Mouse (Mus musculus) MEL (cell line): ENCODE data around the gene Nup160. TPM values are rescaled to one million over a fixed set of nuclear protein-coding genes. Genes with fewer than 3 reads are reported as not detected.
A peak's percentile ranks its signal among the peaks of the same experiment; 100 is the strongest.

Source experiments
- DNase-seq: peaks from one replicate; pipeline ENCODE4 v3.0.0; 2011; ENCODE audit warnings: low read depth, low spot score
- H3K27ac ChIP-seq: 2 replicates; pipeline ENCODE4 v1.5.1; 2012; ENCODE audit warnings: low read depth, mild to moderate bottlenecking, control low read depth, low read length, moderate library complexity; ENCODE audit not compliant: control insufficient read depth
- H3K27me3 ChIP-seq, 2 experiments: fragments of 150-350 bp in 1 of 2; sonication (generic) in 1 of 2; 2 replicates each; pipeline ENCODE4 v1.6.1; 2012; ENCODE audit warnings: low read length in 2 of 2, mild to moderate bottlenecking in 2 of 2, improper control_type of control experiment in 1 of 2, moderate library complexity in 1 of 2; ENCODE audit not compliant: insufficient read depth in 2 of 2, control insufficient read depth in 1 of 2
- H3K36me3 ChIP-seq, 2 experiments: 2 replicates each; pipeline ENCODE4 v1.6.1; 2012 to 2014; ENCODE audit warnings: low read length in 2 of 2, improper control_type of control experiment in 1 of 2, inconsistent platforms in 1 of 2, mild to moderate bottlenecking in 1 of 2; ENCODE audit not compliant: insufficient read depth in 2 of 2, control insufficient read depth in 1 of 2
- H3K4me1 ChIP-seq, 2 experiments: fragments of 150-350 bp in 1 of 2; sonication (generic) in 1 of 2; 2 replicates each; pipeline ENCODE4 v1.6.1; 2012; ENCODE audit warnings: low read length in 2 of 2, improper control_type of control experiment in 1 of 2, mild to moderate bottlenecking in 1 of 2; ENCODE audit not compliant: insufficient read depth in 2 of 2, control insufficient read depth in 1 of 2
- H3K4me3 ChIP-seq, 2 experiments: fragments of 150-350 bp in 1 of 2; sonication (generic) in 1 of 2; 2 replicates each; pipeline ENCODE4 v1.5.1; 2012; ENCODE audit warnings: low read depth in 2 of 2, low read length in 2 of 2, mild to moderate bottlenecking in 2 of 2, moderate library complexity in 2 of 2, control low read depth in 1 of 2, improper control_type of control experiment in 1 of 2; ENCODE audit not compliant: control insufficient read depth in 1 of 2, insufficient read depth in 1 of 2
- H3K79me2 ChIP-seq: 2 replicates; pipeline ENCODE4 v1.6.1; 2012; ENCODE audit warnings: mild to moderate bottlenecking, low read length, moderate library complexity; ENCODE audit not compliant: control insufficient read depth, poor library complexity, insufficient read depth
- H3K9ac ChIP-seq: 2 replicates; pipeline ENCODE4 v1.6.1; 2012; ENCODE audit warnings: low read depth, mild to moderate bottlenecking, control low read depth, low read length, moderate library complexity; ENCODE audit not compliant: control insufficient read depth, poor library complexity, severe bottlenecking
- H3K9me3 ChIP-seq: fragments of 150-350 bp; sonication (generic); replicated peaks from 2 replicates; pipeline ENCODE4 v1.6.1; 2012; ENCODE audit warnings: mild to moderate bottlenecking, low read length, improper control_type of control experiment, moderate library complexity; ENCODE audit not compliant: insufficient read depth
- ELF1 ChIP-seq: IDR thresholded peaks from 2 replicates; pipeline ENCODE4 v1.6.1; 2014; ENCODE audit warnings: low read depth, mild to moderate bottlenecking, inconsistent platforms, low read length, improper control_type of control experiment, moderate library complexity
- GABPA ChIP-seq: IDR thresholded peaks from 2 replicates; pipeline ENCODE4 v1.6.1; 2012; ENCODE audit warnings: low read depth, mild to moderate bottlenecking, inconsistent platforms, low read length, improper control_type of control experiment, moderate library complexity
- HCFC1 ChIP-seq: IDR thresholded peaks from 2 replicates; pipeline ENCODE4 v1.6.1; 2012; ENCODE audit warnings: low read depth, mild to moderate bottlenecking, inconsistent platforms, low read length, improper control_type of control experiment, moderate library complexity
- MYB ChIP-seq: IDR thresholded peaks from 2 replicates; pipeline ENCODE4 v1.6.1; 2011; ENCODE audit warnings: mild to moderate bottlenecking, low read depth, low read length, improper control_type of control experiment
- NELFE ChIP-seq: IDR thresholded peaks from 2 replicates; pipeline ENCODE4 v1.6.1; 2011; ENCODE audit warnings: low read depth, low read length, improper control_type of control experiment
- POLR2AphosphoS5 ChIP-seq: IDR thresholded peaks from 2 replicates; pipeline ENCODE4 v1.6.1; 2012; ENCODE audit warnings: low read depth, borderline replicate concordance, mild to moderate bottlenecking, inconsistent platforms, low read length, moderate library complexity, mixed read lengths
- RCOR1 ChIP-seq: IDR thresholded peaks from 2 replicates; pipeline ENCODE4 v1.6.1; 2012; ENCODE audit warnings: low read depth, mild to moderate bottlenecking, inconsistent platforms, low read length, improper control_type of control experiment
- TAL1 ChIP-seq: IDR thresholded peaks from 2 replicates; pipeline ENCODE4 v1.6.1; 2012; ENCODE audit warnings: mild to moderate bottlenecking, inconsistent platforms, low read length, moderate library complexity, mixed read lengths
- USF1 ChIP-seq: IDR thresholded peaks from 2 replicates; pipeline ENCODE4 v1.6.1; 2014; ENCODE audit warnings: low read depth, mild to moderate bottlenecking, inconsistent platforms, low read length, improper control_type of control experiment, moderate library complexity
- polyA plus RNA-seq, 2 experiments: library from polyadenylated mRNA; stranded (reverse) in 1 of 2; unstranded in 1 of 2; fragments of >175 nt in 1 of 2; fragments of >200 nt in 1 of 2; gene quantifications; 2 replicates each; pipeline versions ENCODE4 v1.2.1 to v1.2.4; 2012; ENCODE audit warnings: low replicate concordance in 2 of 2, low read depth in 1 of 2; ENCODE audit not compliant: insufficient read length in 2 of 2, insufficient read depth in 1 of 2, missing spikeins in 1 of 2
- total RNA-seq: library from RNA; depleted of rRNA; stranded (reverse); fragments of 300-350 nt; gene quantifications from 2 replicates; pipeline ENCODE4 v1.2.3, GENCODE M21; 2012

Nup160 gene
- total and polyA plus RNA-seq, 3 experiments, result 43.8 to 91.4 (median 63.8) TPM

DNA sequence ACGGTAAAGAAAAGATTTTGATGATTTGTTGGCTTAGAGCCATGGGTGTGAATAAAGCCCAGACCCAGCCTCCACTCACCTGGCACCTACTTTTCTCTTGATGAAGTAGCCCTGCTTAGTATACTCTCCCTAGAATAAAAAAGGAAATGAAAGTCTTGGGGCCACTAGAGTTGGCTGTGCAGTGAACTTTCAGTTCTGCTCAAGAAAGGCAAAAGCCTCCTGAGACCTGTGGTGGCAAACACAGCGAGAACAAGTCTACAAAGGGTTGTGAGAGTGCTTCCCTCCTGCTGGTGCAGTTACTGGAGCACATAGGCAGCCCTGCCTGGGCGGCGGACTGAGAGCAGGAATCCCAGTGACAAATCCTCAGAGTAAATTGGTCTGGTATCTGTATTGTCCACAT, 27.1 kb upstream of the Nup160 start:
- H3K79me2 ChIP-seq, result no peaks in the 10 kb centered on the region
- H3K27ac ChIP-seq, result no peak overlapping the region
- H3K27me3 ChIP-seq, result no peaks in the 10 kb centered on the region
- no peaks in the 10 kb centered on the region for H3K9me3 ChIP-seq
- H3K36me3 ChIP-seq, result no peaks in the 10 kb centered on the region; a peak in 1 of 4 replicates
- no peak for DNase-seq
- no peak overlapping the region for H3K4me3 ChIP-seq
- TF ChIP-seq RCOR1, result peak; percentile 52; the same call in 1 of the 2 replicates
- TF ChIP-seq MYB, result no peak
- no peak overlapping the region for H3K9ac ChIP-seq
- H3K4me1 ChIP-seq, result 0 out of 4 replicates have a peak, but pooled peaks cover 0 to 1% of the 10 kb centered on the region in 2 experiments

- 0 out of 4 replicates have a peak, but pooled peaks cover 0 to 2% of the 10 kb centered on the region in 2 experiments for H3K4me1 ChIP-seq
- TF ChIP-seq TAL1 (no peak), ELF1 (no peak), NELFE (no peak), POLR2AphosphoS5 (no peak), USF1 (no peak), GABPA (no peak)
- TF ChIP-seq, all 39 proteins: peak for 0
- Histone ChIP-seq H3K36me3 (no peaks in the 10 kb centered on the region; a peak in 1 of 4 replicates), H3K27me3 (no peaks in the 10 kb centered on the region), H3K9me3 (no peaks in the 10 kb centered on the region), H3K27ac (no peak overlapping the region), H3K4me3 (no peak overlapping the region), H3K79me2 (no peaks in the 10 kb centered on the region), H3K9ac (no peak overlapping the region)
- DNase-seq, result no peak
These were observed 24.9 kb upstream of the Nup160 start for GRCm38 (mm10) chr2:90652101-90652500.

DNA sequence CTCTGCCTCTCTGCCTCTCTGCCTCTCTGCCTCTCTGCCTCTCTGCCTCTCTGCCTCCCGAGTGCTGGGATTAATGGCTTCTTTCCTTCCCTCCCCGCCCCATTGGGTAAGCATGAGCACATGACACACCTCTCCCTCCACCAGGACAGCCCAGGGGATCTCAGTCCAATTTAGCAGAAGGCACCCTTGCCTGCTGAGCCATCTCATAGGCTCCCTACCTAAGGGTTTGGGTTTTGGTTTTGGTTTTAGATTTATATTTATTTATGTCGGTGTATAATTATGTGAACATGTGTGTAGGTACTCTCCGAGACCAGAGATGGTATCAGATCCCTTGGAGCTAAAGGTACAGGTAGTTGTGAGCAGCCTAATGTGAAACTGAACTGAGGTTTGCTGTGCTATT, 24.0 kb upstream of the Nup160 start:
- no peak for DNase-seq
- Histone ChIP-seq H3K4me3 (no peak overlapping the region), H3K4me1 (0 out of 4 replicates have a peak, but pooled peaks cover 0 to 2% of the 10 kb centered on the region in 2 experiments), H3K27me3 (no peaks in the 10 kb centered on the region), H3K36me3 (no peaks in the 10 kb centered on the region; a peak in 1 of 4 replicates), H3K9ac (no peak overlapping the region), H3K27ac (no peak overlapping the region), H3K9me3 (no peaks in the 10 kb centered on the region), H3K79me2 (no peaks in the 10 kb centered on the region)
- TF ChIP-seq USF1 (peak; percentile 65; the same call in 1 of the 2 replicates), HCFC1 (no peak)
